Mouse (Mus musculus) adrenal gland, adult (tissue): ENCODE data around the gene Foxa3.

Source experiments
- DNase-seq, 2 experiments: peaks; one replicate each; pipeline ENCODE4 v3.0.0; 2022 to 2023; ENCODE audit warnings: low spot score in 1 of 2; ENCODE audit not compliant: inconsistent age in 2 of 2

Foxa3 gene

DNA sequence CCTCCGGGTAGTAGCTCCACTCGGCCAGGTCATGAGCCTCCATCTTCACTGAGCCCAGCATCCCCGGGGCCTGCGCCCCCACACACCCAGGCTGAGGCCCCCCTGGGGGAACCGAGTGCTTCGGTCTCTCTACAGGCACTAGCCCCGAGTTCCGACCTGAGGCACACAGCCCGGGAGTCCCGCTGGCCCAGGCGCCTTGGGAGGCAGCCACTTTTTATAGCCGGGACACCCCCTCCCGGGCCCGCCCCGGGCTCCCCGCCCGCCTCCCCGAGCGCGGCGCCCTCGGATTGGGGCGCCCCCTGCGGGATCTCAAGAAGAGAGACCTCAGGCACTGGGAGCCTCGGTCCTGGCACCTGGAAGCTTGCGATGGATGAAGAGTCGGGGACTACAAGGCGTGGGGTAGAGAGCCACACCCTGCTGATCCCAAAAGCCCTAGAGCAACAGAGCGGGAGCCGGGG is at the start of gene Foxa3:
Foxa3 (minus strand) TSS at position 182 of the 458 bp plus-strand sequence.
- peak; percentile 71 to 80 for DNase-seq

DNA sequence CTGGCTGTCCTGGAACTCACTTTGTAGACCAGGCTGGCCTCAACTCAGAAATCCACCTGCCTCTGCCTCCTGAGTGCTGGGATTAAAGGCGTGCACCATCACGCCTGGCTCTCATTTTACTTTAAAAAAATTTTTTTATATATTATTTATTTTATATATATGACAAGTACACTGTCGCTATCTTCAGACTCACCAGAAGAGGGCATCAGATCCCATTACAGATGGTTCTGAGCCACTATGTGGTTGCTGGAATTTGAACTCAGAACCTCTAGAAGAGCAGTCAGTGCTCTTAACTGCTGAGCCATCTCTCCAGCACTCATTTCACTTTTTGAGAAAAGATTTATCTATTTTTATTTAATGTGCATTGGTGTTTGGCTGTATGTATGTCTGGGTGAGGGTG is 47.7 kb upstream of the Foxa3 start:
- peak; percentile 7 to 46 for DNase-seq

DNA sequence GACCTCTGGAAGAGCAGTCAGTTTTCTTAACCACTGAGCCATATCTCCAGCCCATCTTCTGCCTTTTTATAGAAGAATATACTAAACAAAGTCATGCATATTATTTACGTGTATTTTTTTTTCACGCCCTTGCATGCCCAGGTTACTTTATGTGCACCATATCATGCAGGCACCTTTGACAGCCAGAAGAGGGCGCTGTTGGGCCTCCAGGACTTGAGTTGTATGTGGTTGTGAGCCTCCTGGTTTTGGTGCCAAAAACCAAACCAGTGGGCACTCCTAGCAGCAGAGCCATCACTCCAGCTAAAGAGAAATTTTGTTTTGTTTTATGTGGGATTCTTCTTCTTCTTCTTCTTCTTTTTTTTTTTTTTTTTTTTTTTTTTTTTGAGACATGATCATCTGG is 46.2 kb upstream of the Foxa3 start:
- DNase-seq: peak; percentile 32 to 60

DNA sequence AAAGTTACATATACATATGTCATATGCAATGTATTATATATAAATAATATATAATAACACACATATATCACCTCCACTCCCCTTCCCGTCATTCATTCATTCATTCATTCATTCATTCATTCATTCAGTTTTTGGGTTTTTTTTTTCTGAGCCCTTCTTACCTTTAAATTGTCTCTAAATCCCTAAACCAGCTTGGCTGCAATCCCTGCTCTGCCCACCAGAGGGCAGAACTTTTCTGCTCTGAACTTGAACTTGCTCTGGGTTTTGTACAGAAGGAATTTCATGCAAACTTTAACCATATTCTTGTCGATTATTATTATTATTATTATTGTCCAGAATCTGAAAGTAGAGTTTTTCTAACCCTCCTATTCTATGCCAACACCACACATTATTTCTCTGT is 45.4 kb upstream of the Foxa3 start:
- DNase-seq: peak; percentile 64 to 91

DNA sequence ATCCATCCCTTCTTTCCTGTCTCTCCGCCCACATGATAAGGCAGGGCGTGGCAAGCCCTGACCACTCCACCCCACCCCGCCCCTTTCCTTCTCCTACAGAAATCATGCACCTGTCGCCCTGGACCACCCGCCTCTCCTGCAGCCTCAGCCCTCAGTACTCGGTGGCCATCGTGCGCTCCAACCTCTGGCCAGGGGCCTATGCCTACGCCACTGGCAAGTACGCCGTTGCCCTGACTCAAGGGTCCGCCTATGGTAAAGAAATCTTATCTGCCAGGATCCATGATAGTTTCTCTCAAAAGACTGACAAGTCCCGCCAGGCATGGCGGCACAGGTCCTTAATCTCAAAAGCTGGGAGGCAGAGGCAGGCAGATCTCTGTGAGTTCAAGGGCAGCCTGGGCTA is 44.6 kb upstream of the Foxa3 start:
- DNase-seq: peak; percentile 5 to 28

DNA sequence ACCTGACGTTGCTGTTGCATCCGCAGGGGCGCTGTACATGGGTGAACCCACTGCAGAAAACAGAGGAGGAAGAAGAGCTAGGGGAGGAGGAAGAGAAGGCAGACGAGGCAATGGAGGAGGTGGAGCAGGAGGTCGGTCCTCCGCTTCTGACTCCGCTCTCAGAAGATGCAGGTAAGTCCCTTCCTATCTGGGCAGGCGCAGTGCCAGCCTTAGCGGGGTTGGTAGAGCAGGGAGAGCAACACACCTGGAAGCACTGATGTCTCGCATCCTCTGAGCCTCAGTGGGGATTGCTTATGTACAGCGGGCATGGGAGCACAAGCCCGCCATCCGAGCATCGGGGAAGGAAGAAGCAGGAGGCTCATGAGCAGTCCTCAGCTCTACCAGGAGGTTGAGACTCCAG is 43.7 kb upstream of the Foxa3 start:
- no peak for DNase-seq

DNA sequence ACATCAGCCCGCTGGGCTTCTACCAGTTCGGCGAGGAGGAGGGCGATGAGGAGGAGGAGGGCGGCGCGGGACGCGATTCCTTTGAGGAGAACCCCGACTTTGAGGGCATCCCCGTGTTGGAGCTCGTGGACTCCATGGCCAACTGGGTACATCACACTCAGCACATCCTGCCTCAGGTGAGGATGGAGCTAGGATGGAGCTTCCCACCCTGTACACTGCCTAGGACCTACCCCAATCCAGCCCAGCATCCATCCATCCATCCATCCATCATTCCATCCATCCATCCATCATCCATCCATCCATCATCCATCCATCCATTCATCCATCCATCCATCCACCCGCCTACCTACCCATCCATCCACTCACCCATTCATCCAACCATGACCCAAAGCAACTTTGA is 42.6 kb upstream of the Foxa3 start:
- DNase-seq: no peak

DNA sequence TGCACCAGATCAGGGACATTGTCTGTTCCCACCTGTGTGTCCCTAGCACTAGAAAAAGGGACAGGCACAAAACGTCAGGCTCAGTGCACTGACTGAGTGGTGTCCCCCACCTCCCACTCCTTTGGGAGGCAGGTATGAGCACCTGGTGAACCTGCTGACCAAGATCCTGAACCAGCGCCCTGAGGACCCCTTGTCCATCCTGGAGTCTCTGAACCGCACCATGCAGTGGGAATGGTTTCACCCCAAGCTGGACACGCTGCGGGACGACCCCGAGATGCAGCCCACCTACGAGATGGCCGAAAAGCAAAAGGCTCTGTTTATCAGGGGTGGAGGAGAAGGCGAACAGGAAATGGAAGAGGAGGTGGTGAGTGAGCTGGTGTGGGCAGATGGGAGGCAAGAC is 34.1 kb upstream of the Foxa3 start:
- DNase-seq: no peak

DNA sequence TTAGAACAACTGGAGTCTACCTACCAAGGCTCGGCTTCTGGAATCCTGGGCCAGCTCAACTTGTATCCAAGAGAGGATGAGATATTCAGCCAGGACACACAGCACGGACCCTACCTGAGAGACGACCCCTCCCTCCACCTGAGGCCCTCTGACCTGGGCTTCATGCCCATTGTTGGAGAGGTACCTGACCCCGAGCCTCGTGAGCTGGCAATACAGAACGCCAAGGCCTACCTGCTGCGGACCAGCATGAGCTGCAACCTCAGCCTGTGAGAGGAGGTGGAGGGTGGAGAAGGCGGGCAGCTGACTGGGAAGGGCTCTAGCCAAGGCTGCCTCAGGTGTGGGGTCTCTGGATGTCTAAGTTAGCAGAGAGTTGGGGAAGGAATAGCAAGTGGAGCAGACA is 31.8 kb upstream of the Foxa3 start:
- peak in 1 of 2 experiments; percentile 24 for DNase-seq

DNA sequence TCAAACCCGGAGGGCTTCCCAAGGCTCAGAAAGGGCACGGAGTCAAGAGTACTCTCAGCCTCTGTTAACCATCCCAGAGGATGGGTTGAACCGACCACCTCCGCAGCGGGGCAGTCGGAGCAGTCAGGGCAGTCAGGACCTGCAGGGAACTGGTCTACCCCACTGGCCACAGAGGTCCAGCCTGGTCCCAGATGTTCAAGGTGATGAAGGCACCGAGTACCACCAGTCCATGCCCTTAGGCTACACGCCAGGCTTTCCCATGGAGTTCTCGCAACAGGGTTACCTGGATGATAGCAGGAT is 31.4 kb upstream of the Foxa3 start:
- no peak for DNase-seq

DNA sequence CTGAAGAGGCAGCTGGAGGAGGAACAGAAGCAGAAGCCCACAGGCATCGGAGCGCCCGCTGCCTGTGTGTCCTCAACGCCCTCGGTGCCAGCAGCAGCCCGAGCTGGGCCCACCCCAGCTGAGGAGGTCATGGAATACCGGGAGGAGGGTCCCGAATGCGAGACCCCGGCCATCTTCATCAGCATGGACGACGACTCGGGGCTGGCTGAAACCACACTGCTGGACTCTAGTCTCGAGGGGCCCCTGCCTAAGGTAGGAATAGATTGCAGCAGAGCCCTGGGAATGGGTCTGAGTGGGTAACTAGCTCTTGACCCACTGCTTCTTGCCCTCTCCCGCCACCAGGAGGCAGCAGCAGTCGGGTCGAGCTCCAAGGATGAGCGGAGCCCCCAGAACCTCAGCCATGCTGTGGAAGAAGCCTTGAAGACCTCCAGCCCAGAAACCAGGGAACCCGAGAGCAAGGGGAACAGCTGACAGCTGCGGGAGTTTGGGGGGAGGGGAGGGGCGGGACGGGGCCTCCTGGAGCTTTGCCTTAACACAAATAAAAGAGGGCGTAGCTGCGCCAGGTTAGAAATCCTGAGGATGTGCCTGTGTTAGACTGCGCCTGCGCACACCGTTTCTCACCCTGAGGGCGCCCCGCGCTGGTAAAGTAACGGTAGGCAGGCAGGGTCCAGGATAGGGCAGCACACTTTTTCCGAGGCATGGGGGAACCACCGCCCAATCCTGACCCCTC is 30.9 kb upstream of the Foxa3 start, which contains the start of gene Rsph6a:
Rsph6a (plus strand) TSS at position 644 of the 730 bp plus-strand sequence.
- peak in 1 of 2 experiments; percentile 67 for DNase-seq

DNA sequence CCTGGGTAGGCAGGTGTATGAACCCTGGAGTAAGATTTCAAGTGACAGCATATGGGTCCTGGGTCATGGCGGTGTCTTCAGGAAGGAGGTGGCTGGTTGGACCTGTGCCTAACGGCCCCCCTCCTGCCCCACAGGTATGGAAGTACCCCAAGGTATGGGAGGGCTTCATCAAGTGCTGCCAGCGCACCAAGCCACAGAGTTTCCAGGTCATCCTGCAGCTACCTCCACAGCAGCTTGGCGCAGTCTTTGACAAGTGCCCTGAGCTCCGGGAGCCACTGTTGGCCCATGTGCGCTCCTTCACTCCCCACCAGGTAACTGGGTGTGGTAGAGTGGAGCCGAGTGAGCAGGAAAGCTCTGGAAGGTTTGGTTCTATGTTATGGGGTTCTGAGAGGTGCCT is 29.8 kb upstream of the Foxa3 start:
- no peak for DNase-seq

DNA sequence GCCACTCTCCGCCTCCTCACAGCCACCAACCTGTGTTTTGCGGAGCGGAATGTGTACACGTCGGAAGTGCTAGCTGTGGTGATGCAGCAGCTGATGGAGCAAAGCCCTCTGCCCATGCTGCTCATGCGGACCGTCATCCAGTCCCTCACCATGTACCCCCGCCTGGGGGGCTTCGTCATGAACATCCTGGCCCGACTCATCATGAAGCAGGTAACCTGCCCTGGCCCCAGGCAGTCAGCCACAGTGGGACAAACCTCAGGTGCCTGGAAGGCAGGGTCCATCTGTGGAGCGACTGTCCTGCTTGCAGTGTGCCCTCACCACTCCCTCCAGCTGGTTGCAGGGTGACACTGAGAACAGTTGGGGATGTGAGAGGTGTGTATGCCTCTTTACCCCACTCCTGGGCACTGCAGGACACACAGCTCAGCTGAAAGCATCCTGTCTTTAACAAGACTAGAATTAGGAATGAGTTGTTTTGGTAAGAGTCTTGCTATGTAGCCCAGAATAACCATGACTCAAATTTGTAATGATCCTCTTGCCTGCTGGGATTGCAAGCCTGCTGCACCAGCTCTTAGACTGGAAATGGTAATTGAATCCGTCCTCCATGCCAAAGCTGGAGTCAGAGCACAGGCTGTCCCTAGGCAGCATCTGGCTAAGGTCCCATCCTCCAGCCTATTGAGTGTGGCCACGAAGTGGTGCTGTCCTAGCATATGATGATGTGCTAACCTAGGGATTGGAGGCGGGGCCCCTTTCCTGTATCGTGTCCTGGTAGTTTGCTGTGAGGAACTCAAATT is 29.2 kb upstream of the Foxa3 start:
- DNase-seq: no peak

DNA sequence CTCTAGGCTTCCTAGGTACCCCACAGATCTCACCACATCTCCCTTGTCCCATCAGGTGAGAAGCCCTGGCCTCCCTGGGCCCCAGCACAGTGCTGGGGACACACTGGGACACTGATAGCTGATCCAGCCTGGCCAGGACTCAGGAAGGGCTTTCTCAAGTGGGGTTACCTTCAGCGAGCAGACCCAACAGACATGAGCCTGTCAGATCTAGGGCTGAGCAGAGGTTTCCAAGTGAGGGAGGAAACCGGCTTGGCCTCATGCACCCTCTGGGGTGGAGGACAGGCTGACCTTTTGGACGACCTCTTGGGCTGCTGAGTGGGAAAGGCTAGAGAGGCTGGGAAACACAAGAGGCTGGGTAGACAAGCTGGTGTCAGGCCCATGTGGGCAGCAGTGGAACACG is 27.8 kb upstream of the Foxa3 start:
- DNase-seq: no peak

DNA sequence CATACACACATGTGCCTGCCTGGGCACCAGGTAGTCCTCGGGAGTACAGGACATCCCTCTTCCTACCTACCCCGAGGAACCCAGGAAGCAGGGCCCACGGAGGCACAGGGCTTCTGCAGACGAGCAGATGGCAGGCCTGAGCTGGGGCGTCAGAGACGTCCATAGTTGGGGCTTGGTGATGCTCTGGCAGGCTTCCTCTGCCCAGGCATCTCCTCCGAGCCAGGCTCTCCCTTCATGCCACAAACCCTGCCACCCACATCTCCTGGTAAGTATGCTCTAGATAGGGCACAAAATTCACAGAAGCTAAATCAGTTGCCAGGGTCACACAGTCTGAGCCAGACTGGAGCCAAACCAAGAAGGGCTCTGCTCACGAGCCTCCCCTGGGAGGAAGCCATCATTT is 26.8 kb upstream of the Foxa3 start:
- DNase-seq: no peak

DNA sequence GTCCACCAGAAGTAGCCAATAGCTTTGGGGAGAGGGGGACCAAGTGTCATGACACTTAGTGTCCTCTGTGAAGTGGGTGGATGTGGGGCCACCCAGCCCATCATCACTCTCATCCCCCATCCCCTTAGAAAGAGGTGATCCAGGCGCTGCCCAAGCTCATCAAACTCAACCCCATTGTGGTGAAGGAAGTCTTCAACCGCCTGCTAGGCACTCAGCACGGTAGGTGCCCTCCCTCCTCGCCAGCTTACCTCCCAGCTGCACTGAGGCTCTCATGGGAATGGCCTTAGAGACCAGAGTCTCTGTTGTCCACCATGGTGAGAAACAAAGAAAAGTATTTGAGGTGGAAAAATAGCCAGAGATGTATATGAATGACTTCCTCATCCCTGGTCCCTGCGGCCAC is 25.9 kb upstream of the Foxa3 start:
- no peak for DNase-seq

DNA sequence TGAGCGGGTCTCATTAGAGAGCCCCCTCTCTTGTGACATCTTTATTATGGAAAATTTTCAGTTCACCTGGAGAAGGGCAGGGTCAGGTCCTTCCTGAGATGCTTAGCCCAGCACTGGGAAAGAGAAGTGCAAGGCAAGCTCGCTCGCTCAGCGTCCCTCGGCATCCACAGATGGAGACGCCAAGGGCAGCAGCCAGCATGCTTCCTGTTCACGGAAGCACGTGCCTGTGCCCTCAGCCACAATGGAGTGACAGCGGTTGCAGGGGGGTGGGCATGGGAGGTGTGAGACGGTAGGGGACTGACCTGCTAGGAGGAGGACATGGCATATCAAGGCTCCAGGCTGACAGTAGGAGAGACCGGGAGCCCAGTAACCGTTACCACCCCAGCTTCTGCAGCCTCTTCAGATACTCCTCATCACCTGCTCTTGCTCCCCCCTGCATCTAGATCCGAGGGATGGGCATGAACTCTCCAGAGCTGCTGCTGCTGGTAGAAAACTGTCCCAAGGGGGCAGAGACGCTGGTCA is 24.7 kb upstream of the Foxa3 start:
- no peak for DNase-seq

DNA sequence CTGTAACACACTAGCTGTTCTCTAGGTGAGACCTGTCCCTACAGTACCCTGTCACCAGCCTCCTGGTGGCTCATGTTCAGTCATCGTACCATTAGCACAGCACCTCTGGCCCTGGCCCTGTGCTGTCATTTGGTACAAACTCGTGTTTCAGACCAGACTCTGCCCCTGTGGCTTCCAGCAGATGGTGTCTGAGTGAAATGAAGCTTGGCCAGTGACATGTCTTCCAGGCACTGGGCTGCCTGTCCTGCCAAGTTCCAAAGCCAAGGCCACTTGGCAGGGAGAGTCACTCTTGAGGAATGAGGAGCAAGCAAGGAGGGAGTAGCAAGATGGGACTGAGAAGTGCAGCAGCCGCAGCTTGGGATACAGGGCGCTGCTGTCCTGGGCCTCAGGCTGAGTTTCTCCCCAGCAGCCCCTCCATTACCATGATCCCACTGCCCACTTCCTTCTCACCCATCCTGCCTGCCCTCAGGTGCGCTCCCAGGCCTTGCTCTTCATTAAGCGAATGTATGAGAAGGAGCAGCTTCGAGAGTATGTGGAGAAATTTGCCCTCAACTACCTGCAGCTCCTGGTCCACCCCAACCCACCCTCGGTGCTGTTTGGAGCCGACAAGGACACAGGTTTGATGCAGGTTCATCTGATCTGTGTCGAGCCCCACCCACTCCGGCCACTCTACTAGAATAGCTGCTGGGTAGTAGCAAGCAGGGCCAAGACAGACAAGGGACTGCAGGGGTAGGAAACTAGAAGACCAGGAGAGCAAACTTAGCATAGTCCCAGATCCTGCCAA is 23.1 kb upstream of the Foxa3 start:
- peak; percentile 91 to 92 for DNase-seq

DNA sequence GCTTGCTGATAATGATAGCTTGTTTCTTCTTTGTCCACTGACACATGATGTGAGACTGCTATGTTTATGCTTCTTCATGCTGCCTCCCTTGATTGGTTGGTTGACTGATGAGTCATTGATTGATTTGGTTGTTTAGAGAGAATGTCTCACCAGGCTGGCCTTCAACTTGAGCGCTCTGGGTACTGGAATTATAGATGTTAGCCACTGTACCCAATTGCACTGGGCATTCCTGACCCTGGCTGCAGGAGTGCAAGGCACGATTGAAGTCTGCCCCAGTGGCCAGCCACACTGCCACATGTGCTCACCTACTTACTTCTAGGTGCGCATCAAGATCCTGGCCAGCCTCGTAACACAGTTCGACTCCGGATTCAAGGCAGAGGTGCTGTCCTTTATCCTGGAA is 21.3 kb upstream of the Foxa3 start:
- peak; percentile 60 to 81 for DNase-seq

DNA sequence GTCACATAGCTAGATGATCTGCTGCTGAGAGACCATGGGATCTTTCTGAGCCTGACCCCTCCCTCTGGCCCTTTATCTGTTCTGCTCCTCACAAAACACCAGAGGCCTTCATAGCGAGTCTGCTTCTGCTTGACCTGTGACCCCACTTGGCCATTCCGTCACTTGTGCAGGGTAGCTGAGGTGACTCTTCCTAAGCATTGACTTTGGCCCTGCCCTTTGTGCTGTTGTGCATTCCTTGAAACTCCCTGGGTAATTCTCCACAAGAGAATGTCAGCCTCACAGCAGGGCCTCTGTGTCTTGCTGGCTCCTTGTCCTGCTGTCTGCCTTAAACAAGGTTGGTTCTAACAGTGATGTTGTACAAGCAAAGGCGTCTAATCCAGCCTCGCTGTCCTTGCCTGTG is 8.3 kb upstream of the Foxa3 start:
- DNase-seq: no peak

DNA sequence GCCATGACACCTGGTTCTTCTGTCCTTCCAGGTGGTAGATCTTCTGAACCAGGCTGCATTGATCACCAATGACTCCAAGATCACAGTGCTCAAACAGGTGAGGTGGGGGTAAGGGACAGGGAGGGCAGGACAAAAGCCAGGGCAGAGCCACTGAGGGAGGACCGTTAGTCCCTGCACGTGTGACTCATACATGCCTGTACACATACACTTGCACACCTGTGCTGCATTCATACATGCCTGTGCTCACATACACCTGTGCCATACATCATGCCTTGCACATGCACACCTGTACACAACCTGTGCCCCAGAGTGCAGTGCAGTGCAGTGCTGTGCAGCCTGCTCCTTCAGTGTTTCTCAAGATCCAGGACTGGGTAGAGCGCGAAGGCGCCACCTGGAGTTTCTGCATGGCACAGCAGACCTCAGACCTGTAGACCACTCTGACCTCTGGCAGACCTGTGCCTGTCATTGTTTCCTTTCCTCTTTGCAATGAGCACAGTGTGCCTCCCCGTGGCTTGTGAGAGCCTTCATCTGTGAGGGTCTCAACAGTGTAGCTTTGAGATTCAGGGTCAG is 5.8 kb upstream of the Foxa3 start:
- peak in 1 of 2 experiments; percentile 79 for DNase-seq
